Mouse (Mus musculus) embryonic fibroblast, embryonic 13.5 days (primary cell): ENCODE data around the gene Slc39a13.

Experiments
- CTCF ChIP-seq: IDR thresholded peaks from 2 replicates; pipeline ENCODE4 v1.5.1; 2011; ENCODE audit warnings: mild to moderate bottlenecking, control low read depth, low read length, moderate library complexity, borderline replicate concordance; ENCODE audit not compliant: insufficient read depth
- POLR2A ChIP-seq: IDR thresholded peaks from 2 replicates; pipeline ENCODE4 v1.6.1; 2011; ENCODE audit warnings: low read depth, mild to moderate bottlenecking, control low read depth, low read length, moderate library complexity

DNA sequence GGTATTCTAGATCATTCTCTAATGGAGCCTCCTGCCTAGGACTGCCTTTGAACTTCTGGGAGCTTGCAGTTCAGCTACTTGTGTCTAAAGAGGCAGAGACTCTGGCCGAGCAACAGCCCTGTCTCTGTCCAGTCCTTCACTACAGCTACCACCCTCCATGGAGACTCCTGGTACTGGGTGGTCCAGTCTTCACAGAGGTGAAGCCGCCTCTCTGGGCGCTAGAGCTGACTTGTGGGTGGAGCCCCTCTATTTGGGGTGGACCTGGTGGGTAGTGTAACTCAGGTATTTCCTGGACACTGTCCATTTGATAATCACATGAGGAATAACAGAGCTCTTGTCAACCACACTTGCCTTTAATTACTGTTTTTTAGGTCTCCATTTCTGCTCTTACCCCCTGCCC is 50.3 kb downstream of the Slc39a13 start:
- TF ChIP-seq CTCF (no peak), POLR2A (no peak)
